In genomic region chr12:55309501-55309900, GRCm38 (mm10) we compare ENCODE assay signal across 21 mouse cellular contexts. TPM values are rescaled to one million over a fixed set of nuclear protein-coding genes. Genes with fewer than 3 reads are reported as not detected.
DNase-seq lines count a peak whose midpoint lies in the region; TF ChIP-seq lines count a peak whose summit lies in the region.
"Had no signal": no experiment of that assay in that cellular context is flagged by ENCODE, and none has a peak within 500 bp of the region (broad histone marks: within the 10 kb centered on the region; RNA-seq: fewer than 3 reads in every experiment).

No protein-coding gene starts in this region.

- DNase-seq in heart, adult 11 months = peak; percentile 82
- DNase-seq in heart, adult 8-10 months (ENCODE audit: low spot score) = no peak
- DNase-seq in ZHBTc4 (ENCODE audit: low read depth, low spot score) = peak; percentile 27
- no peak for DNase-seq in thymus, postnatal 0 days (ENCODE audit: low spot score)
- no peak for DNase-seq in neural tube, embryonic 10.5 days (ENCODE audit: extremely low spot score, low spot score)
- DNase-seq: adrenal gland, postnatal 10 days; adrenal gland, postnatal 36 days; cerebellum, adult 18-20 months; cerebellum, adult 9-10 months; cerebellum, postnatal 14 days; forebrain, postnatal 0 days; gastrocnemius, adult 2 months; gastrocnemius, postnatal 14 days; heart, adult 18-20 months; heart, postnatal 14 days; heart, postnatal 4 days had no signal

- no peak for TF ChIP-seq CTCF in E14TG2a.4 (conservative IDR thresholded peaks at IDR 0.05; ENCODE audit: low read length)

- H3K36me3 ChIP-seq in E14TG2a.4 (ENCODE audit: insufficient read depth, low read length) = peaks cover 52% of the 10 kb centered on the region

- peaks cover 46% of the 10 kb centered on the region for H3K4me1 ChIP-seq in E14TG2a.4 (replicated peaks; ENCODE audit: low read depth, low read length)
- H3K4me1 ChIP-seq: embryonic facial prominence, embryonic 12.5 days; heart, embryonic 10.5 days; heart, embryonic 13.5 days had no signal

- H3K27me3 ChIP-seq in E14TG2a.4 (ENCODE audit: insufficient read depth, low read length) = no peaks in the 10 kb centered on the region
- H3K27me3 ChIP-seq: embryonic facial prominence, embryonic 12.5 days; embryonic facial prominence, embryonic 15.5 days; heart, embryonic 13.5 days had no signal

- peak overlapping the region; percentile 20; the same call in 1 of the 2 replicates for H3K4me3 ChIP-seq in E14TG2a.4 (replicated peaks; ENCODE audit: low read length)
- H3K4me3 ChIP-seq: embryonic facial prominence, embryonic 12.5 days; embryonic facial prominence, embryonic 15.5 days; gastrocnemius, adult 2 months; heart, embryonic 10.5 days; heart, embryonic 13.5 days had no signal

- no peaks in the 10 kb centered on the region for H3K9me3 ChIP-seq in E14TG2a.4 (ENCODE audit: low read length)
- H3K9me3 ChIP-seq: embryonic facial prominence, embryonic 12.5 days; embryonic facial prominence, embryonic 15.5 days; heart, embryonic 10.5 days had no signal

RNA-seq across cellular contexts. Expression of gene Ppp2r3c, which starts 6.7 kb away (rescaled TPM):
- 10 to 100 TPM in 1 of 4 experiments, 1 to 10 TPM in 3; 8.4 to 10.9 (median 9.3) TPM for total RNA-seq in heart, adult 8-10 months (2022)
- polyA plus RNA-seq in thymus, postnatal 0 days (2015; fragmentation: Nextera tagmentation; extraction: Ambion mirVana) = 18.2 and 18.9 TPM in 2 replicates

RNA-seq across cellular contexts. Expression of gene 1110008L16Rik, which starts 10.1 kb away (rescaled TPM):
- 10 to 100 TPM; 10.3 to 14.4 (median 12.2) TPM for total RNA-seq in heart, adult 8-10 months (2022)
- 16.0 and 16.2 TPM in 2 replicates for polyA plus RNA-seq in thymus, postnatal 0 days (2015; fragmentation: Nextera tagmentation; extraction: Ambion mirVana)

Comparison
In these comparisons a context has a peak if more than half of its experiments do, and no peak if none do; other contexts are left out.
1. DNase-seq: peak in heart, adult 11 months (single experiment) and ZHBTc4 (single experiment); none in heart, adult 8-10 months (single experiment), thymus, postnatal 0 days (single experiment) and neural tube, embryonic 10.5 days (single experiment).